22 mouse cellular contexts compared by ENCODE assay signal in genomic region chr4:123558496-123558895, GRCm38 (mm10).
A peak's percentile ranks its signal among the peaks of the same experiment; 100 is the strongest.
DNase-seq lines count a peak whose midpoint lies in the region; ATAC-seq lines count a peak whose summit lies in the region.
"Had no signal": no experiment of that assay in that cellular context is flagged by ENCODE, and none has a peak within 500 bp of the region (broad histone marks: within the 10 kb centered on the region; RNA-seq: fewer than 3 reads in every experiment).

No protein-coding gene starts in this region.

- H3K36me3 ChIP-seq in splenic B cell, adult 2 months (ENCODE audit: control insufficient read depth, insufficient read depth, low read length, poor library complexity, severe bottlenecking) = peaks cover 2% of the 10 kb centered on the region
- H3K36me3 ChIP-seq in liver, embryonic 12.5 days = no peaks in the 10 kb centered on the region
- H3K36me3 ChIP-seq: embryonic facial prominence, embryonic 12.5 days; embryonic facial prominence, embryonic 15.5 days; G1E; hindbrain, embryonic 12.5 days; hindbrain, embryonic 15.5 days had no signal

- no peak overlapping the region for H3K4me2 ChIP-seq in liver, embryonic 12.5 days
- H3K4me2 ChIP-seq: embryonic facial prominence, embryonic 12.5 days; embryonic facial prominence, embryonic 15.5 days; heart, embryonic 11.5 days; hindbrain, embryonic 12.5 days; hindbrain, embryonic 15.5 days had no signal

- peaks cover 36% of the 10 kb centered on the region for H3K4me1 ChIP-seq in liver, embryonic 12.5 days
- H3K4me1 ChIP-seq: embryonic facial prominence, embryonic 12.5 days; hindbrain, embryonic 12.5 days; hindbrain, embryonic 15.5 days had no signal

- H3K27ac ChIP-seq in liver, embryonic 12.5 days = no peak overlapping the region
- H3K27ac ChIP-seq: embryonic facial prominence, embryonic 12.5 days; embryonic facial prominence, embryonic 15.5 days; hindbrain, embryonic 12.5 days; hindbrain, embryonic 15.5 days had no signal

- ATAC-seq in monocyte, adult 5-6 weeks (replicated peaks; ENCODE audit: insufficient number of reproducible peaks, low FRiP score, low TSS enrichment, poor library complexity, severe bottlenecking) = peak; percentile 63
- no peak for ATAC-seq in liver, embryonic 12.5 days
- ATAC-seq: forebrain, embryonic 14.5 days; Patski had no signal

- no peaks in the 10 kb centered on the region for H3K27me3 ChIP-seq in splenic B cell, adult 2 months (ENCODE audit: control insufficient read depth, insufficient read depth, low read length, poor library complexity, severe bottlenecking)
- no peaks in the 10 kb centered on the region for H3K27me3 ChIP-seq in liver, embryonic 12.5 days (replicated peaks)
- H3K27me3 ChIP-seq: embryonic facial prominence, embryonic 12.5 days; embryonic facial prominence, embryonic 15.5 days; hindbrain, embryonic 12.5 days; hindbrain, embryonic 15.5 days; Patski had no signal

- WGBS in liver, embryonic 12.5 days (ENCODE audit: insufficient replicate concordance) = 75% methylated on average over 2 of the region's 2 CpGs

- peak; percentile 14 for DNase-seq in lung, postnatal 25 days (ENCODE audit: low spot score)
- no peak for DNase-seq in lung, postnatal 10 days
- peak; percentile 61 to 66 for DNase-seq in spleen, postnatal 36 days (ENCODE audit: low spot score in 2 of 2)
- DNase-seq in spleen, adult 12 weeks (ENCODE audit: low spot score) = no peak
- peak; percentile 80 for DNase-seq in splenic B cell, adult 2 months (ENCODE audit: low read depth, low spot score)
- no peak for DNase-seq in urinary bladder, postnatal 14 days (ENCODE audit: low spot score)
- DNase-seq: adrenal gland, postnatal 10 days; adrenal gland, postnatal 36 days; cerebellum, adult 18-20 months; cerebellum, adult 9-10 months; cerebellum, postnatal 14 days; gastrocnemius, postnatal 25 days had no signal

- no peak overlapping the region for H3K9ac ChIP-seq in liver, embryonic 12.5 days
- H3K9ac ChIP-seq: embryonic facial prominence, embryonic 12.5 days; embryonic facial prominence, embryonic 15.5 days; hindbrain, embryonic 12.5 days; hindbrain, embryonic 15.5 days had no signal

- no peaks in the 10 kb centered on the region for H3K9me3 ChIP-seq in liver, embryonic 12.5 days (replicated peaks)
- H3K9me3 ChIP-seq: embryonic facial prominence, embryonic 12.5 days; embryonic facial prominence, embryonic 15.5 days; G1E; hindbrain, embryonic 12.5 days; hindbrain, embryonic 15.5 days had no signal

- no peak overlapping the region for H3K4me3 ChIP-seq in liver, embryonic 12.5 days
- H3K4me3 ChIP-seq: embryonic facial prominence, embryonic 12.5 days; embryonic facial prominence, embryonic 15.5 days; hindbrain, embryonic 12.5 days; hindbrain, embryonic 15.5 days had no signal

Comparison
In these comparisons a context has a peak if more than half of its experiments do, and no peak if none do; other contexts are left out.
1. DNase-seq: peak in lung, postnatal 25 days (single experiment), spleen, postnatal 36 days (2 of 2) and splenic B cell, adult 2 months (single experiment); none in lung, postnatal 10 days (single experiment), spleen, adult 12 weeks (single experiment) and urinary bladder, postnatal 14 days (single experiment).